Mouse (Mus musculus): Measurements from ENCODE around the gene 1700003F12Rik.

The 1700003F12Rik gene

GRCm38 (mm10) chr2:154574271-154574670 lies 27.4 kb downstream of the 1700003F12Rik start:
- in situ Hi-C loops (cut with MboI, MseI): no loop called here

GRCm38 (mm10) chr2:154576876-154577743 lies 30.2 kb downstream of the 1700003F12Rik start:
- in situ Hi-C loops (cut with MboI, MseI): no loop called here

- in situ Hi-C loops (cut with MboI, MseI): no loop called here
Measured at GRCm38 (mm10) chr2:154577744-154578067, 30.8 kb downstream of the 1700003F12Rik start.

GRCm38 (mm10) chr2:154580586-154580985 lies 33.7 kb downstream of the 1700003F12Rik start:
- in situ Hi-C loops (cut with MboI, MseI): no loop called here

GRCm38 (mm10) chr2:154581421-154581820 lies 34.5 kb downstream of the 1700003F12Rik start:
- in situ Hi-C loops (cut with MboI, MseI): no loop called here

- in situ Hi-C loops (cut with MboI, MseI): no loop called here
Measured at GRCm38 (mm10) chr2:154583906-154584872, 37.3 kb downstream of the 1700003F12Rik start.

GRCm38 (mm10) chr2:154584931-154585601 lies 38.2 kb downstream of the 1700003F12Rik start:
- in situ Hi-C loops (cut with MboI, MseI): no loop called here

GRCm38 (mm10) chr2:154586405-154586804 lies 39.5 kb downstream of the 1700003F12Rik start:
- in situ Hi-C loops (cut with MboI, MseI): no loop called here

- in situ Hi-C loops (cut with MboI, MseI): no loop called here
Measured at GRCm38 (mm10) chr2:154589051-154589450, 42.2 kb downstream of the 1700003F12Rik start.

- in situ Hi-C loops (cut with MboI, MseI): no loop called here
Measured at GRCm38 (mm10) chr2:154591239-154591638, 44.4 kb downstream of the 1700003F12Rik start.

- in situ Hi-C loops (cut with MboI, MseI): no loop called here
Measured at GRCm38 (mm10) chr2:154593025-154593424, 46.1 kb downstream of the 1700003F12Rik start.

- in situ Hi-C loops (cut with MboI, MseI): no loop called here
Measured at GRCm38 (mm10) chr2:154595775-154596174, 48.9 kb downstream of the 1700003F12Rik start.

- in situ Hi-C loops (cut with MboI, MseI): no loop called here
Measured at GRCm38 (mm10) chr2:154597399-154597798, 50.5 kb downstream of the 1700003F12Rik start.

Measured in regulatory T cell (primary cell).